Mouse (Mus musculus): ENCODE results near the gene Sel1l. TPM values are rescaled to one million over a fixed set of nuclear protein-coding genes. Genes with fewer than 3 reads are reported as not detected.

Sel1l gene
- polyA plus RNA-seq (2015; fragmentation: Nextera tagmentation; extraction: Ambion mirVana): 105 and 106 TPM in 2 replicates

DNA sequence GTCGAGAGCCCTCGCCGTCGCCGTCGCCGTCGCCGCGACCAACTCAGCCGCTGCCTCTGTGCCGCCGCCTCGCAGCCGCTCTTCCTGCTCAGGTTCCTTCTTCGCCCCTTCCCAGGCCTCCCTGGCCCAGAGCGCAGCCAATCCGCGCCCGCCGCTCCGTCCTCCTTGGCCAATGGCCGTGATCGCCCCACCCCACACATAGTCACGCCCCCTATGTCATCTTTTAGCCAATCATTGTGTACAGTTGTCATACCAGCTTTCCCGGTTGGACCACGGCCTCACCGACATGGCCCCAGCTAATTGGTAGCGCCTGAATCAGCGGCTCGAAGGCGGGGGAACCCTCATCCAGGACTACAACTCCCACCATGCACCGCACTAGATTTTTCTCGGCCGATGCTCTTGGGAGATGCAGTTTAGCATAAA, at the start of gene Sel1l:
Gene Sel1l, minus strand, starts transcription at position 113 of the 423 bp plus-strand sequence.
- peaks cover 21% of the 10 kb centered on the region for H3K4me1 ChIP-seq (replicated peaks)
- peak within 1 kb of the TSS; percentile 84 for H3K4me3 ChIP-seq
- H3K9ac ChIP-seq: peak within 1 kb of the TSS; percentile 92
- ATAC-seq (ENCODE audit: low FRiP score): peak; percentile 100
- H3K4me2 ChIP-seq: peak within 1 kb of the TSS; percentile 91
- H3K27ac ChIP-seq: peak within 1 kb of the TSS; percentile 86
- H3K27me3 ChIP-seq: no peaks in the 10 kb centered on the region
- 0 out of 2 replicates have a peak, but pooled peaks cover under 1% of the 10 kb centered on the region for H3K36me3 ChIP-seq
- under 1% methylated on average over 32 of the region's 35 CpGs for WGBS
- no peaks in the 10 kb centered on the region for H3K9me3 ChIP-seq

GRCm38 (mm10) chr12:91892622-91893560, 43.9 kb upstream of the Sel1l start:
- H3K27me3 ChIP-seq: no peaks in the 10 kb centered on the region
- no peaks in the 10 kb centered on the region for H3K36me3 ChIP-seq
- no peaks in the 10 kb centered on the region for H3K9me3 ChIP-seq
- no peak overlapping the region for H3K9ac ChIP-seq
- ATAC-seq (ENCODE audit: low FRiP score): no peak
- no peak overlapping the region for H3K27ac ChIP-seq
- WGBS: 78% methylated on average over 9 of the region's 9 CpGs
- H3K4me2 ChIP-seq: no peak overlapping the region
- no peaks in the 10 kb centered on the region for H3K4me1 ChIP-seq (replicated peaks)
- no peak overlapping the region for H3K4me3 ChIP-seq

DNA sequence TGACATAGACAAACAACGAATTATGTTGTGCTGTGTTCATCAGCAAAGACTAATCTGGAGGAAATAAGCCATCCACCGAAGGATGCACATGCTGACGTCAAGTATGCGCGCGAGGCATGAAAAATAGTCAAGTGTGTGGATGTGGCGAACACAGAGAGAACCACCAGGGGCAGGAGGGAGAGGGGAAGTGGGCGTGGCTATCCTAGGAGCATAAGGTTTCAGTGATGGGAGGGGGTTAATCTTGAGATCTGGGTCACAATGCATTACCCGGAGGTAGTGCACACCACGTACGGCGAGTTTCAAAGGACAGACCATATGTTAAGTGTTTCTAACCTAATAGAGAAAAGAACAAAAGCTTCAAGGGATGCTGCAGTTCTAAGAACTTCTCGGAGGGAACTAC, 31.5 kb upstream of the Sel1l start:
- Histone ChIP-seq H3K4me3 (no peak overlapping the region), H3K4me2 (no peak overlapping the region), H3K4me1 (replicated peaks) (peaks cover 14% of the 10 kb centered on the region), H3K9ac (no peak overlapping the region), H3K9me3 (no peaks in the 10 kb centered on the region), H3K27me3 (no peaks in the 10 kb centered on the region), H3K36me3 (no peaks in the 10 kb centered on the region), H3K27ac (no peak overlapping the region)
- 84% methylated on average over 13 of the region's 13 CpGs for WGBS
- ATAC-seq (ENCODE audit: low FRiP score): no peak

DNA sequence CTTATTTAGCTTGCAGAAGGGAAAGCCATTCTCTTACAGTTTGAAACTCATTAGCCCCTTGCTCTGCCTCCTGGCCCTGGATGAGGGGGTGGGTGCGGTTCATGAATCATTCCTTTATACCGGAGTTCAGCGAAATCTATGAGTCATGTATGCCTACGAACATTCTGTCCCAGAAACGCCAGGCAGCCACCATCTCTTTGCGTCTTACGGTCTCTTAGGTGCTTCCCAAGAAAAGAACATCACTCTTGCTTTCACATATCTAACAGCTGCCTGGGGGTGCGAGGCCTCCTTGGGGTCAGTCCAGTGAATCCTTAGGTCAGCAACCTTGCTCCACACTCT, 29.9 kb upstream of the Sel1l start:
- H3K27me3 ChIP-seq: no peaks in the 10 kb centered on the region
- 0 out of 2 replicates have a peak overlapping the region, but pooled peaks have one; percentile 13 for H3K4me2 ChIP-seq
- ATAC-seq (ENCODE audit: low FRiP score): 0 out of 2 replicates have a peak, but pooled peaks have one; percentile 24
- no peak overlapping the region for H3K27ac ChIP-seq
- H3K4me3 ChIP-seq: no peak overlapping the region
- no peaks in the 10 kb centered on the region for H3K9me3 ChIP-seq
- WGBS: 62% methylated on average over 8 of the region's 8 CpGs
- peak overlapping the region; percentile 8; the same call in 1 of the 2 replicates for H3K9ac ChIP-seq
- H3K36me3 ChIP-seq: no peaks in the 10 kb centered on the region
- peaks cover 18% of the 10 kb centered on the region for H3K4me1 ChIP-seq (replicated peaks)

DNA sequence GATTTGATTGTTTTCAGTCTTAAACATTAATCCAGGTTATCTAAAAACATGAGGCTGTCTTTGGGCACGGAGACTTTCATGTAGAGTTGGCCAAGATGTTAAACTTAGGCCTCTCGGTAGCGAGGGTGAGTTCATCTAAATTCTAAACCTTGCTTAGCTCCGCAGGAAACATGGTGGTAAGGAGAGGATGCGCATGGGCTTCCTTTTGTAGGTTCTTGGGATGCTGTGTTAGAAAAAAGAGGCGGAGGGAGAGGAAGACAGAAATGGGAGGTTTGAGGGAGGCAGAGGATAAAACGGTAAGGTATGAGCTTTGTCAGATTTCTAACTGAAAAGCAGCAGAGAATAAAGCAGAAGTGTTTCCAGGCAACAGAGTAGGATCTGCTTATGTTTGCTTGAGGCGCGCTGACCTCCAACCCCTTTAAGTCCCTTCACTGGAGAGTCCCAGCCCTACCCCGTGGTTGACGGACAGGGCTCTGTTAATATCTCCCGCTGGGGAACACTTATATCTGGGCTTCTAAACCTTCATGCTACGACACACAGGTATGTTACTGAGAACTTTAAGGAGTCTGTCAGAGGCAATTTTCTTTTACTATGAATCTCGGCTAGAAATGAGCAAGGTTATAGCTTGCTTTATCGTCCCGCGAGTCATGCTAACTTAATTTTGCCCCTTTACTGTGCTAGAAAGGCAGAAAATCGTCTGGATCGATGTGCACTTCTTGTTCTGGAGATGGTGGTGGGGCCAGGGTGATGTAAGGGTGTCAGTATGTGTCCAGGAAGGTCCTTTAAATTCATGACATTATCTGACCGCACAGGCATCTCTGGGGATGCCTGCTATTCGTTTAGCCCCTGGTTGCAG, 29.3 kb upstream of the Sel1l start:
- H3K27ac ChIP-seq: no peak overlapping the region
- H3K9me3 ChIP-seq: no peaks in the 10 kb centered on the region
- WGBS: 63% methylated on average over 21 of the region's 21 CpGs
- H3K4me3 ChIP-seq: no peak overlapping the region
- H3K4me2 ChIP-seq: no peak overlapping the region
- H3K4me1 ChIP-seq (replicated peaks): peaks cover 18% of the 10 kb centered on the region
- H3K27me3 ChIP-seq: no peaks in the 10 kb centered on the region
- H3K9ac ChIP-seq: no peak overlapping the region
- H3K36me3 ChIP-seq: no peaks in the 10 kb centered on the region
- ATAC-seq (ENCODE audit: low FRiP score): peak; percentile 61; the same call in 1 of the 2 replicates

- Histone ChIP-seq H3K4me1 (replicated peaks) (peaks cover 18% of the 10 kb centered on the region), H3K27ac (no peak overlapping the region), H3K36me3 (no peaks in the 10 kb centered on the region), H3K9ac (no peak overlapping the region), H3K4me2 (no peak overlapping the region), H3K9me3 (no peaks in the 10 kb centered on the region), H3K4me3 (no peak overlapping the region), H3K27me3 (no peaks in the 10 kb centered on the region)
- WGBS: 42% methylated on average over 5 of the region's 5 CpGs
- no peak for ATAC-seq (ENCODE audit: low FRiP score)
These were observed 28.7 kb upstream of the Sel1l start for GRCm38 (mm10) chr12:91877646-91878045.

DNA sequence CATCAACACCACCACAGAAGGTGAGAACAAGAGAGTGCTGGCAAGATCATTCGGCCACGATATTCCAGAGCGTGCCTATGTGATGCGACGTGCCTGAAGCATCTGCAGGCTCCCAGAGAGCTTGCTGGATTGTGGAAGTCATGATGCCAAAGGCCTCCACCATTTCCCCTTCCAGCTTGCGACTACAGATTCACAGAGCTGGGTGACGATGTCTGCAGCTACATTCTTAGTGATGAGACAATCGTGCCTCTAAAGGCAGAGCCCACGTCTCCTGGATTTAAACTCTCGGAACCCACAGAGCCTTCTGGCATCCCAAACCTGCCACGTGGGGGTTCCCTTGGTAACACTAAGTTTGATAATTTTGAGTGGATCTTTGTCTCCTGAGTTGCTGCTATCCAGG, 21.7 kb upstream of the Sel1l start:
- 95% methylated on average over 11 of the region's 11 CpGs for WGBS
- Histone ChIP-seq H3K4me1 (replicated peaks) (0 out of 2 replicates have a peak, but pooled peaks cover 4% of the 10 kb centered on the region), H3K9ac (no peak overlapping the region), H3K4me2 (no peak overlapping the region), H3K36me3 (no peaks in the 10 kb centered on the region), H3K27ac (no peak overlapping the region), H3K9me3 (no peaks in the 10 kb centered on the region), H3K27me3 (no peaks in the 10 kb centered on the region), H3K4me3 (no peak overlapping the region)
- ATAC-seq (ENCODE audit: low FRiP score): no peak

DNA sequence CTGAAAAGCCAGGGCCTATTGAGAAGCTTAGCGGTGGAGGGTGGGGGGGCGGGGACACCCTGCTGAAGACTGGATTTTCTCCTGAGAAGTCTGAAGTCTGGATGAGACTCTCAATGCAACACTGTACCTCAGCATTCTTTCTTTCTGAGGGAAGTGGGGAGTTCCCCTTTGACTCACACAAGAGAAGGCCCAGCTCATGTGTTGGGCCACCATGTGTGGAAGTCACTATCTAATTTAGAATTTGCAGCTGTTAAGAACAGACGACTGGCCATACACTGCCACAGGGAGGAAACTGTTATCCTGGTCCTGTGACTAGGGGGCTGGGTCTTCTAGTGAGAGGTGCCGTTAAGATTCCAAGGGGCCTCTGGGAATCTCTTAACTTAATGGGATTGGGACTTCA, 20.4 kb upstream of the Sel1l start:
- no peak overlapping the region for H3K9ac ChIP-seq
- no peaks in the 10 kb centered on the region for H3K27me3 ChIP-seq
- no peaks in the 10 kb centered on the region for H3K36me3 ChIP-seq
- no peaks in the 10 kb centered on the region for H3K9me3 ChIP-seq
- ATAC-seq (ENCODE audit: low FRiP score): no peak
- no peaks in the 10 kb centered on the region for H3K4me1 ChIP-seq (replicated peaks)
- no peak overlapping the region for H3K27ac ChIP-seq
- no peak overlapping the region for H3K4me2 ChIP-seq
- H3K4me3 ChIP-seq: no peak overlapping the region
- 70% methylated on average over 4 of the region's 4 CpGs for WGBS

GRCm38 (mm10) chr12:91854330-91854729, 5.4 kb upstream of the Sel1l start:
- Histone ChIP-seq H3K9ac (no peak overlapping the region), H3K4me2 (no peak overlapping the region), H3K9me3 (no peaks in the 10 kb centered on the region), H3K36me3 (no peaks in the 10 kb centered on the region), H3K27me3 (no peaks in the 10 kb centered on the region), H3K4me1 (replicated peaks) (no peaks in the 10 kb centered on the region), H3K4me3 (no peak overlapping the region), H3K27ac (no peak overlapping the region)
- no peak for ATAC-seq (ENCODE audit: low FRiP score)
- 76% methylated on average over 8 of the region's 8 CpGs for WGBS

DNA sequence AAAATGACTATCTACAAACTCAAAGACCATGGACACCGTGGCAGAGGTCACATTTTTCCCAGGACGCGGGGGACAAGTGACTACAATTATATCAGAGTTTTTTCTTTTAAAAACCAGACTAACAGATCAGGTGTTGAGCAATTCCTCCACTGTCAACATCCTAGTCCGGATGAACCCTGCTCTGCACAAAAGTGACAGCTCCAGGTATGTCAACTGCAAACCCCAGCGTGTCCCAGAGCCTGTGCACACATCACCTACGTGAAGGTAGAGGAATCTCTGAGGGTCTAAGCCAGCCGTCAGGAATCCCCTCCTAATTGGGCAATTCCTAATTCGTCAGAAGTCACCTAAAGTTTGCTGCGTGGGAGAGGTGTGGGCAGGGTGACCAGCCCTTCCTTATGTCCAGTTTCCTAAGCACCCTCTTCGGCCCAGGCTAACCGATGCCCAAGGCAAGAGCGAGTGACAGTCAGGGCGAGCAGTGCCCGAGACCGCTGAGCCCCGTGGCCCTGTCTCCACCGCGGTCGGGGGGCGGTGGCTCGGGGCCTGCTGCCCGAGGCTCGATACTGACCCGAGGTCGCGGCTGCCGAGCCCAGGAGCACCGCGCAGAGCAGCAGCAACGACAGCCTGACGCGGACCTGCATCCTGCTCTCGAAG, 438 bp downstream of the Sel1l start:
- WGBS: 4% methylated on average over 33 of the region's 33 CpGs
- Histone ChIP-seq H3K4me3 (peak overlapping the region; percentile 84), H3K27ac (peak overlapping the region; percentile 86)

GRCm38 (mm10) chr12:91846038-91846437, 2.9 kb downstream of the Sel1l start:
- H3K27me3 ChIP-seq: no peaks in the 10 kb centered on the region
- no peak for ATAC-seq (ENCODE audit: low FRiP score)
- peaks cover 21% of the 10 kb centered on the region for H3K36me3 ChIP-seq
- no peak overlapping the region for H3K4me3 ChIP-seq
- H3K27ac ChIP-seq: no peak overlapping the region
- no peaks in the 10 kb centered on the region for H3K9me3 ChIP-seq
- WGBS: 90% methylated on average over 6 of the region's 6 CpGs
- H3K4me2 ChIP-seq: no peak overlapping the region
- H3K9ac ChIP-seq: no peak overlapping the region
- H3K4me1 ChIP-seq (replicated peaks): peaks cover 21% of the 10 kb centered on the region

More for the DNA sequence above, 438 bp downstream of the Sel1l start:
- Histone ChIP-seq H3K4me2 (peak overlapping the region; percentile 91), H3K9me3 (no peaks in the 10 kb centered on the region), H3K4me1 (replicated peaks) (peaks cover 21% of the 10 kb centered on the region), H3K36me3 (0 out of 2 replicates have a peak, but pooled peaks cover 3% of the 10 kb centered on the region), H3K27me3 (no peaks in the 10 kb centered on the region), H3K9ac (peak overlapping the region; percentile 92)
- peak; percentile 79 for ATAC-seq (ENCODE audit: low FRiP score)

- no peaks in the 10 kb centered on the region for H3K27me3 ChIP-seq
- ATAC-seq (ENCODE audit: low FRiP score): no peak
- no peak overlapping the region for H3K4me3 ChIP-seq
- H3K36me3 ChIP-seq: peaks cover 27% of the 10 kb centered on the region
- H3K9me3 ChIP-seq: no peaks in the 10 kb centered on the region
- no peak overlapping the region for H3K27ac ChIP-seq
- H3K9ac ChIP-seq: no peak overlapping the region
- H3K4me1 ChIP-seq (replicated peaks): peaks cover 21% of the 10 kb centered on the region
- no peak overlapping the region for H3K4me2 ChIP-seq
- 84% methylated on average over 9 of the region's 9 CpGs for WGBS
These were observed 3.6 kb downstream of the Sel1l start for GRCm38 (mm10) chr12:91845393-91845792.
